Mouse (Mus musculus): ENCODE results near the gene Btbd1.

Gene Btbd1

GRCm38 (mm10) chr7:81829379-81829894 lies at the start of gene Btbd1:
TSS of gene Btbd1 (minus strand) at chr7:81829431.
- DNase-seq, result peak; percentile 90

GRCm38 (mm10) chr7:81875372-81875771 lies 46.1 kb upstream of the Btbd1 start:
- no peak for DNase-seq

GRCm38 (mm10) chr7:81874636-81875035 lies 45.4 kb upstream of the Btbd1 start:
- no peak for DNase-seq

DNA sequence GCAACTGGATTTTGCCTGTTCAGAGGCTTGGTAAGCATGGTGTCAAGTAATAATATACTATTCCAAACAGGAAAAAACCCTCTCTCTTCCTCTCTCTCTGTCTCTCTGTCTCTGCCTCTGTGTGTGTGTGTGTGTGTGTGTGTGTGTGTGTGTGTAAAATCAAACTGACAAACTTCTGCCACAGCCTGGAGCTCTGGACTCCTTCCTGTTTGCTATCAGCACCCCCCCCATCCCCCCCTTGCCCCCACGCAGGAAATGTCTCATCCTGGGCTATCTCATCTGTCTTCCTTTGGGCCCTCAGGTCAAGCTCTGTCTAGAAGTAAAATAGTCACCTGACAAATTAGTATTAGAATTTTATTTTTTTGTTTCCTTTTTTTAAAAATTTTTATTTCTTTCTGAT lies 44.6 kb upstream of the Btbd1 start:
- DNase-seq, result no peak

GRCm38 (mm10) chr7:81872493-81873013 lies 43.3 kb upstream of the Btbd1 start:
- no peak for DNase-seq

GRCm38 (mm10) chr7:81868158-81868557 lies 38.9 kb upstream of the Btbd1 start:
- DNase-seq, result peak; percentile 74

- DNase-seq, result no peak
Measured at GRCm38 (mm10) chr7:81867231-81867930, 38.1 kb upstream of the Btbd1 start.

DNA sequence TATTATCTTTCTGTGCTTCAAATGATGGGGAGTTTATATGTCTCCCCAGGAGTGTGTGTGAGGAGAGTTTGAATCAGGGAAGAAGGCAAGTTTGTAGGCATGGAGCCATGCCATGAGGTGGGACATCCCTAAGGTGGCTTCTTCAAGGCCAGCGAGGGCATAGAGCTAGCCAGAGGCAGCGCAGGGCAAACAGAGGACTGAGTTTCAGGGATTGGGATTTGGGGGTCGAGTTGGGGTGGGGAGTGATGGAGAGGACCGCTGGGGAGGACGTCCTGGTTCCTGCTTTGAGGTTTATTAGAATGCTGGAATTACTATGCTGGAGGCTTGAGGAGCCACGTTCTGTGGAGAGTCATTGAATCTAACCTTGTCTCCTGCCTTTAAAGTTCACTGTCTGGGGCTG lies 36.7 kb upstream of the Btbd1 start:
- DNase-seq, result no peak

DNA sequence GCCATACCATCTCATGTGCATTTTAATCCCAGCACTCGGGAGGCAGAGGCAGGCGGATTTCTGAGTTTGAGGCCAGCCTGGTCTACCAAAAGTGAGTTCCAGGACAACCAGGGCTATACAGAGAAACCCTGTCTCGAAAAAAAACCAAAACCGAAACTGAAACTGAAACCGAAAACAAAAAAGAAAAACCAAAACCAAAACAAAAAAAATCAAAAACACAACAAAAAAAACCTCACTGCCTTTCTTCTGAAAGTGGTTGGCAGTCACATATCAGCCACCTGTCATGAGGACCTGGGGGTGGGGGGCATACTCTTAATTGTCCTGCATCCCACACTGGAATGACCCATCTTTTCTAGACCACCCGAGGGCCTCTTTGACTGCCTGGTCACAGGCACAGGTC lies 35.3 kb upstream of the Btbd1 start:
- DNase-seq, result no peak

DNA sequence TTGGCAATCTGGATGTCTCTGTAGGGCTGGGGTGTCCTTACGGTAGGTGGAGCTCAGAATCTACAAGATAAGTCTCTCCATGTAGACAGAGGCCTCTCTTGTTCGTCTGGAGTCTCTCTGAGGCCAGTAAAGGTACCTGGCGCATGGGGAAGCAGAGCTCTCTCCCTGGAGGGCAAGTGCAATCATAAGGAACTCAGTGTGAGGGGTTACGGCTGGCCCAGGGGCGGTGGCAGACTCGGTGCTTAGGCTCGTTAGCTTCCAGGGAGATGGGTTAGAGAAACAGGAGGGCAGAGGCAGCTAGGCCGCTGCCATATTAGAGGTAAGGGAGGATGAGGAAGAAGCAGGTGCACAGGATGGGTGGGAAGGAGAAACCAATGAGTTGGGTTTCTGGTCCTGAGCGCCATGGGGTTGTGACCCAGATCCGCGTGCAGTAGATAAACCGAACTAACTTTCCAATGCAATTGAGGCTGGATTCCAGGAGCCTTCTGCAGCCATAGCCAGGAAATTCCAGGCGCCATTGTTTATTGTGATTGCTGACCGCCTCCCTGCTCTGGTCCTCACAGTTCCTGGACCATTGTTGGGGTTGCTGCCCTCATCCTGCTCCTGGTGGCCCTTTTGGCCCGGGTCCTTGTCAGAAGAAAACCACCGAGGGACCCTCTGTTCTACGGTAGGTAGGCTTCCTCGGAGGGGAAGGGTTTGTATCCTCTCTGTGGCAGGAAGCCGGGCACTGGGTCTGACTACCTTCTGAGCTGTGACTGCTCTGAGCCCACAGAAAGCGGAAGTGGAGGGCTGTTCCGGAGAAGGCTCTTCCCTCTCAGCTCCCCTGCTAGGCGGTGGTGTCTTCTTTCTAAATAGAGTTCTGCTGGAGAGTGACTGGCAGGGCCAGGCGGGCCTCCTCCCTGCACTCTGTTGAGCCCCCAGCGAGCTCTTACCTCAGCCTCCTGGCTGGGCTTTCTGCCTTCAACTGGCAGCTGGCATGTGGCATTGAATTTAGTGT lies 33.7 kb upstream of the Btbd1 start:
- no peak for DNase-seq

GRCm38 (mm10) chr7:81861921-81862320 lies 32.7 kb upstream of the Btbd1 start:
- DNase-seq, result no peak

DNA sequence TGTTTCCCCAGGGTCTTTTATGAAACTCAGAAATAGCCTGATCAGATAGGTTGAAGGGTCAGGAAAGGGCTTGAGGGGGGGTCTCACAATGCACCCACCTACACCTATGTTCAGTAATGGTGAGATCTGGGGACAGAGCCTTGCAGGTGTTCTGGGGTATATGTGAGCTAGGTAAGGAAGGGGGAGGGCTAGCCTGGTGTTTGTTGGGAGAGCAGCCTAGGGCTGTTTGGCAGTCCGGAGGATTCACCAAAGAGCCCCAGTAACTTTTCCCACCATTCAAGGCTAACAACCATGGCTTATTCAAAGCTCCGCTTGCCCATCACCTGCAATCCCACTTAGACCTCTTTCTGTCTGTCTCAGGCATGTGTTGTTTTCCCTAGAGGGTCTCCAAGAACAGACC lies 32.2 kb upstream of the Btbd1 start:
- DNase-seq, result no peak

DNA sequence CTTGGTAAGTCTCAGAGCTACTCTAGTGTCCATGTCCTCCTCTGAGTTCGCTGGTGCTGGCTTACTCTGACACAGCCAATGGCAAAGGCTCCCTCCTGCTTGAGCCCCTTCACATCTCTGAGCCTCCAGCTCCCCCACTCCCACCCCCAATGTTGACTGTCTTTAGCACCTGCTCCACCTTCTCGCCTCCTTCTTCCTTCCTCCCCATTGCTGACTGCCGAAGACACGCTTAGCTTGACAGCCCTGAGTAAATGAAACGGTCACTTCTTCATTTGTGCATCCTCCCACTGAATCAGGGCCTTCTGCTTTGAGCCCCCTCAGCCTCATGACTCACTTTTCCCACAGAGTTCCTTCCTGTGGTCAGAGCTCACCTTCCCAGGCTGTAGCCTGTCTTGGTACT lies 31.8 kb upstream of the Btbd1 start:
- no peak for DNase-seq

DNA sequence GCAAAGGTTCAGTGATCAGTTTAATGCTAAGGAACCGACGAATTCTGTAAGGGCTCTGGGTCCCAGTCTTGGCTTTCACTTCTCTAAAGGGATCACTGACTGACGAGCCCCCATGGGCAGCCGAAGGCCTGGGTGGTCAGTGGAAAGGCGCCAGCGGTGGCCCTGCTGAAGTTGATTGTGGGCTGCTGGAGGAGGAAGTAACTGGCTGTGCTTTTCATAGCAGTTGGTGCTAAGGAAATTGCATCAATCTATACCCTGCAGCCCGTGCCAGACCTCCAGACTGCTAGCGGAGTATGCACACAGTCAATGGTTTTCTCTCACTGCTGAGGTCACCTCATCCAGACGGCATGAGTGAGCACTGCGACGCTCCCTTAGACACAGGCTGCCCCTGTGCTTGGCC lies 30.8 kb upstream of the Btbd1 start:
- DNase-seq, result no peak

DNA sequence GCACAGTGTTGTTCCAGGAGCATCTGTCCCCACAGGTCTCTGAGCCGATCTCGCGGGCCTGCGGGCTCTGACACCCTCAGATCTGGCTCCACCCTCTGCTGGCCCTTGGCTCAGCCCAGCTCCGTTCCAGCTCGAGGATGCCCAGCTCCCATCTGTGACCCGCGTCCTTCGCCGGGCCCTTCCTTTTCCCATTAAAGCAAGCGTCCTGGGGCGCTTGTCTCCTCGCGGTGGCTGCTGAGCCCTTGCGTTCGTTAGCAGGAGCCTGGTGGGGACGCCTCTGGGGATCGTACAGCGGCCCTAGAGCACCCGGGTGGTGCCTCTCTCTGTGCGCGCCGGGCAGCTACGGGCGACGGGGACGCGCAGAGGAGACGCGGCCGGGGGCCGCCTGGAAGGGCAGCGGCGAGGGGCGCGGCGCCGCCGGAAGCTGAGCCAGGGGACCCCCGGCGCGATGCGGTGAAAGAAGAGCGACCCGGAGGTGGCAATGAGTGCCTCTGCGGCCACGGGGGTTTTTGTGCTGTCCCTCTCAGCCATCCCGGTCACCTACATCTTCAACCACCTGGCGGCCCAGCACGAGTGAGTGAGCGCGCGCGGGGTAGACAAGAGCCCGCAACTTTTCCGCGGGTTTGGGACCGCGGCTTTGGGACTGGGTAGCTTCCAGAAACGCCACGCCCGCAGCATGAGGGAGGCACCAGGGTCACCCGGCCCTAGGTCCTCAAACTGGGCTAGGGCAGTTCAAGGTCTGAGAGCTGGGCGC lies 29.9 kb upstream of the Btbd1 start, which contains the start of gene Tm6sf1:
Gene Tm6sf1, plus strand, starts transcription at position 34 of the 754 bp plus-strand sequence.
- DNase-seq, result peak; percentile 45

DNA sequence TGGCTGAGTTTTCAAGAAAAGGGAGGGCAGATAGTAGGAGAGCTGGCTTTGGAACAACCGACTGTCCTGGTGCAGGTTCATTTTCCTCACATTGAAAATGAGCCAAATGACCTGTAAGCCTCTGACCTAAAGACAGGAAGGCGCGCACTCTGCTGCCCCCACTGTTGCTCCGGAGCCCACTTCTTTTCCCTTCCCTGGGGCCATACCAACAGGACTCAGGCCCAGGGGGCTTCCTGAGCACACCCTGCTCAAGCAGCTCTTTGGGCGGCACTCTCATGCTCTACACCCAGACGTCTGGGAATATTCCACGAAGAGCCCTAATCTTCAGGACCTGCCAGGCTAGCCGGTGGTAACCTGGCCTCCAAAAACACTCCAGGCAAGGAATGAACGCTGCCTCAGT lies 29.0 kb upstream of the Btbd1 start:
- DNase-seq, result no peak

- no peak for DNase-seq
Measured at GRCm38 (mm10) chr7:81856221-81856620, 27.0 kb upstream of the Btbd1 start.

- DNase-seq, result no peak
Measured at GRCm38 (mm10) chr7:81855694-81856093, 26.5 kb upstream of the Btbd1 start, which contains the start of gene Gm10160. TSS of gene Gm10160 (minus strand) at chr7:81855794.

GRCm38 (mm10) chr7:81854568-81855307 lies 25.5 kb upstream of the Btbd1 start:
- DNase-seq, result no peak

DNA sequence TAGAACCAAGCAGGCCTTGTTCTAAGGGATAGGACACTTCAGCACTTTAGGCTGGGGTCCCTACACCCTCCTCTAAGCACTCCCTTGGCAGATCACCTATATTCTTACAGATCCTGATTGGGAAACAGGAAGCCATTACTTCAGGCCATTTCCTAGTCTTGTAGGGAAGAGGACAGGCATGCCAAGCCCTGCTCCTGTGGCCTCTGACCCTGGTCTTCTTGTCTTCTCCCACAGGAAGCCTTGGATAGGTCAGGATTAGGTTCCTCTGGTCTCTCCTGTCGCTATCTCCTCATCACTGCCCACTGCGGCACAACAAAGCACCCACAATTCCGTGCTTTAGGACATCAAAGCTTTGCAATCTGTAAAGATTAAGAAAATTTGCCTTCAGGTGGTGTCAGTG lies 22.5 kb upstream of the Btbd1 start:
- no peak for DNase-seq

GRCm38 (mm10) chr7:81850171-81850570 lies 20.9 kb upstream of the Btbd1 start:
- DNase-seq, result no peak

DNA sequence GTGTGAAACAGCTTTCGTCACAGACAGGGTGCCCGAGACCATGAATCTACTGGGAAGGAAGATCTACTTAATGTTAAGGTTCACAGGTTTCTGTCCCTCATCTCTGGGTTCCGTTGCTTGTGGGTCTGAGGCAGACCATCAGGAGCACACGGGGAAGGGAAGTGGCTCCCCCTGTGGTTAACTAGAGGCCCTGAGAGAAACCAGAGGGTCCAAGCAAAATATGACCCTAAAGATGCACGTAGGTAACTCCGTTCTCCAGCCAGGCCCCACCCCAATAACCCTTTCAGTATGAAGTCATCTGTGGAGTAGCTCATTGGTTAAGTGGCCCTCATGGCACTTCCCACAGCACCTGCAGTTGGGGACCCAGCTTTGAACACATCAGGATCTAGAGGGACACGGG lies 20.4 kb upstream of the Btbd1 start:
- no peak for DNase-seq
